Mouse (Mus musculus): ENCODE measurements at regions not wholly inside any gene's neighbourhood (a gene's known extent, or its start where the extent isn't known, plus 50 kb on each side); places are given as distances from the start of the nearest gene placed in this dataset.

DNA sequence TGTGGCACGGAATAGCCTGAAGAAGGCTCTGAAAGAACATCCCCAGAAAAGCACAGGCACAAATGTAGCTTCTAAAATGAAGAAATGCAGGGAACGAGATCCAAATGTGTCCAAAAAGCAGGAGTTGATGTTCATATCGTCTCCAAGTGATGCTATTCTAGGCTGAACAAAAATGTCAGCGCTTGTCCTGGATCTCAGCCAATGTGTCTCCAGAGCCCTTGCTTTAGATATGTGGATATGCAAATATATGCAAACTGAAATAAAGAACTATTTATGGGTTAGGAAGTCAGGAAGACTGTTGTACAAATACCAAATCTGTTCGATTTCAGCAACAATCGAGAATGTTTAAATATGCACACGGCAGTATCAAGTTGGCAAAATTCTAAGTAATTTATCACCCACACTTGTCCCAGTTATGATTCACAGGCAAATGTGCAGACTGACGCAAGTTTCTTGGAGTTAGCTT lies 320.4 kb downstream of the Synb start:
- Histone ChIP-seq H3K4me3 (no peak overlapping the region), H3K9me3 (no peaks in the 10 kb centered on the region), H3K4me2 (replicated peaks) (no peak overlapping the region), H3K4me1 (0 out of 2 replicates have a peak, but pooled peaks cover 3% of the 10 kb centered on the region), H3K27ac (replicated peaks) (no peak overlapping the region), H3K9ac (replicated peaks) (no peak overlapping the region), H3K36me3 (no peaks in the 10 kb centered on the region), H3K27me3 (no peaks in the 10 kb centered on the region)
- WGBS: 80% methylated on average over 8 of the region's 8 CpGs
- no peak for ATAC-seq (ENCODE audit: low FRiP score, low read depth)

DNA sequence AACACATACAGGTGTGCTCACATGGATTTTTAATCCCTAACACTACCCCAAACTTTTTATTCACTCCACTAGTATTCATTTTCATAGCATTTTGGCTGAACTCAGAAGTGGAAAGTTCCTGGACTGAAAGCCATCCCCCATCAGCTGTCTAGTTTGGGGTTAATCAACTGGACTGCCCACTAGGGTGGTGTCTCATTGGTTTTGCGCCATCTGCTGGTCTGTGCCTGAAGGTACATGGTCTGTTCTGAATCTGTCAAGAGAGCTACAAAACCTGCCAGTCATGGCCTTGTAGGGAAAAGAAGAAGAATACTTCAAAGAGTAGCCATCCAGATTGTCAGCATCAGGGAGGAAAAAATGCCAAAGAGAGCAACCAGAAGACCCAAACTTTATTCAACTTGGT lies 327.3 kb downstream of the Synb start:
- no peaks in the 10 kb centered on the region for H3K27me3 ChIP-seq
- no peaks in the 10 kb centered on the region for H3K4me1 ChIP-seq
- no peak overlapping the region for H3K4me3 ChIP-seq
- ATAC-seq (ENCODE audit: low FRiP score, low read depth): no peak
- H3K27ac ChIP-seq (replicated peaks): no peak overlapping the region
- H3K4me2 ChIP-seq (replicated peaks): no peak overlapping the region
- H3K9me3 ChIP-seq: no peaks in the 10 kb centered on the region
- 0% methylated on average over 1 of the region's 1 CpGs for WGBS
- H3K36me3 ChIP-seq: no peaks in the 10 kb centered on the region
- H3K9ac ChIP-seq (replicated peaks): no peak overlapping the region

GRCm38 (mm10) chr14:68954577-68955460 lies 339.3 kb downstream of the Synb start:
- Histone ChIP-seq H3K9ac (replicated peaks) (no peak overlapping the region), H3K36me3 (no peaks in the 10 kb centered on the region), H3K4me2 (replicated peaks) (no peak overlapping the region), H3K4me3 (no peak overlapping the region), H3K4me1 (no peaks in the 10 kb centered on the region), H3K27me3 (no peaks in the 10 kb centered on the region), H3K27ac (replicated peaks) (no peak overlapping the region), H3K9me3 (no peaks in the 10 kb centered on the region)
- 77% methylated on average over 9 of the region's 9 CpGs for WGBS
- no peak for ATAC-seq (ENCODE audit: low FRiP score, low read depth)

- no peak overlapping the region for H3K9ac ChIP-seq (replicated peaks)
- 94% methylated on average over 3 of the region's 3 CpGs for WGBS
- ATAC-seq (ENCODE audit: low FRiP score, low read depth): no peak
- H3K27ac ChIP-seq (replicated peaks): no peak overlapping the region
- 0 out of 2 replicates have a peak, but pooled peaks cover 3% of the 10 kb centered on the region for H3K4me1 ChIP-seq
- H3K9me3 ChIP-seq: no peaks in the 10 kb centered on the region
- no peaks in the 10 kb centered on the region for H3K27me3 ChIP-seq
- no peak overlapping the region for H3K4me2 ChIP-seq (replicated peaks)
- H3K36me3 ChIP-seq: no peaks in the 10 kb centered on the region
- no peak overlapping the region for H3K4me3 ChIP-seq
Observed at GRCm38 (mm10) chr14:68945906-68946305, 348.2 kb downstream of the Synb start.

GRCm38 (mm10) chr14:68945434-68945833 lies 348.7 kb downstream of the Synb start:
- H3K4me2 ChIP-seq (replicated peaks): no peak overlapping the region
- no peaks in the 10 kb centered on the region for H3K27me3 ChIP-seq
- no peak overlapping the region for H3K4me3 ChIP-seq
- ATAC-seq (ENCODE audit: low FRiP score, low read depth): no peak
- H3K36me3 ChIP-seq: no peaks in the 10 kb centered on the region
- H3K4me1 ChIP-seq: 0 out of 2 replicates have a peak, but pooled peaks cover 3% of the 10 kb centered on the region
- no peak overlapping the region for H3K9ac ChIP-seq (replicated peaks)
- H3K27ac ChIP-seq (replicated peaks): no peak overlapping the region
- H3K9me3 ChIP-seq: no peaks in the 10 kb centered on the region
- 79% methylated on average over 4 of the region's 4 CpGs for WGBS

DNA sequence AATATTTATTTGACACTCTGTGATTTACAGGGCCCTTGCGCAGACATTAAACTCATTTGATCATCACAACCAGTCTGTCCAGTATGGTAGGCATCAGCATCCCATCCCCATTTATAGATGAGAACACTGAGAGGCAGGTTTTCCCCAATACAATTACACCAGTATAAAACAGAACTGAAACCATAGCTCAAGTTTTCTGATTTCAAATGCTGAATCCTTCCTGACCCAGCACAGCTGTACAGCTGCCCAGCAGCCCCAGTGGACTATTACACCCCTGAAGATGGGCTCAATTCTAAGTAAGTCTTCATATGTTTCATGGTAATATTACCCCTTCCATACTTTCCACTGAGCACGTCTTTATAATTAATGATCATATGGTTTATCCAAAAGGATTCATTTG lies 352.3 kb downstream of the Synb start:
- 87% methylated on average over 2 of the region's 2 CpGs for WGBS
- Histone ChIP-seq H3K9me3 (no peaks in the 10 kb centered on the region), H3K36me3 (no peaks in the 10 kb centered on the region), H3K9ac (replicated peaks) (no peak overlapping the region), H3K4me1 (0 out of 2 replicates have a peak, but pooled peaks cover 3% of the 10 kb centered on the region), H3K27ac (replicated peaks) (no peak overlapping the region), H3K4me3 (no peak overlapping the region), H3K27me3 (no peaks in the 10 kb centered on the region), H3K4me2 (replicated peaks) (no peak overlapping the region)
- ATAC-seq (ENCODE audit: low FRiP score, low read depth): no peak

GRCm38 (mm10) chr14:68941132-68941690 lies 352.9 kb downstream of the Synb start:
- Histone ChIP-seq H3K27me3 (no peaks in the 10 kb centered on the region), H3K9me3 (no peaks in the 10 kb centered on the region), H3K9ac (replicated peaks) (no peak overlapping the region), H3K4me2 (replicated peaks) (no peak overlapping the region), H3K4me3 (no peak overlapping the region), H3K27ac (replicated peaks) (no peak overlapping the region), H3K36me3 (no peaks in the 10 kb centered on the region), H3K4me1 (0 out of 2 replicates have a peak, but pooled peaks cover 3% of the 10 kb centered on the region)
- WGBS: 36% methylated on average over 7 of the region's 7 CpGs
- ATAC-seq (ENCODE audit: low FRiP score, low read depth): no peak

GRCm38 (mm10) chr14:68935303-68935662 lies 358.8 kb downstream of the Synb start:
- Histone ChIP-seq H3K9me3 (no peaks in the 10 kb centered on the region), H3K27ac (replicated peaks) (0 out of 2 replicates have a peak overlapping the region, but pooled peaks have one; percentile 6), H3K4me1 (peaks cover 13% of the 10 kb centered on the region), H3K4me3 (no peak overlapping the region), H3K27me3 (no peaks in the 10 kb centered on the region), H3K9ac (replicated peaks) (no peak overlapping the region), H3K36me3 (no peaks in the 10 kb centered on the region), H3K4me2 (replicated peaks) (no peak overlapping the region)
- no peak for ATAC-seq (ENCODE audit: low FRiP score, low read depth)
- 82% methylated on average over 6 of the region's 6 CpGs for WGBS

GRCm38 (mm10) chr14:68934611-68935302 lies 359.3 kb downstream of the Synb start:
- Histone ChIP-seq H3K27ac (replicated peaks) (0 out of 2 replicates have a peak overlapping the region, but pooled peaks have one; percentile 6), H3K36me3 (no peaks in the 10 kb centered on the region), H3K9ac (replicated peaks) (no peak overlapping the region), H3K4me3 (no peak overlapping the region), H3K4me2 (replicated peaks) (no peak overlapping the region), H3K4me1 (peaks cover 13% of the 10 kb centered on the region), H3K27me3 (no peaks in the 10 kb centered on the region), H3K9me3 (no peaks in the 10 kb centered on the region)
- ATAC-seq (ENCODE audit: low FRiP score, low read depth): no peak
- 34% methylated on average over 12 of the region's 12 CpGs for WGBS

DNA sequence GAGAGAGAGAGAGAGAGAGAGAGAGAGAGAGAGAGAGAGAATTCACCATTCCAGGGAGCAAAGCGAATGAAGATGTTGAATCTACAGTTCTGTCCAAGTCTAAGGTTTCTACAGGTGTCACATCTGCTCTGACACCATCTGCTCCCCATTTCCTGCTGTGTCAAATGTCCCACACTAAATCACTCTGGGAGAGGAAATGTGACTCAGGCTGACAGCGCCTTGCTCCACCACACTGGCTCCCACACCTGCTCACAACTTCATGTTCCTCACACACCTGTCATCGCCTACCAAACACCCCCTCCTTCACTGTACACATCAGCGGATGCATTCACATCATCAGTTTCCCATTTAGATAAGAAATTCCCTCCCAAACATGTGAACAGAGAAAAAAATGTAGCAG lies 366.3 kb downstream of the Synb start:
- 90% methylated on average over 4 of the region's 4 CpGs for WGBS
- Histone ChIP-seq H3K9ac (replicated peaks) (no peak overlapping the region), H3K27me3 (no peaks in the 10 kb centered on the region), H3K4me1 (peaks cover 5% of the 10 kb centered on the region; the same call in 1 of the 2 replicates), H3K4me3 (no peak overlapping the region), H3K27ac (replicated peaks) (no peak overlapping the region), H3K4me2 (replicated peaks) (no peak overlapping the region), H3K36me3 (no peaks in the 10 kb centered on the region), H3K9me3 (no peaks in the 10 kb centered on the region)
- no peak for ATAC-seq (ENCODE audit: low FRiP score, low read depth)

- Histone ChIP-seq H3K9ac (replicated peaks) (no peak overlapping the region), H3K9me3 (no peaks in the 10 kb centered on the region), H3K4me3 (no peak overlapping the region), H3K27ac (replicated peaks) (no peak overlapping the region), H3K4me2 (replicated peaks) (no peak overlapping the region), H3K36me3 (no peaks in the 10 kb centered on the region), H3K27me3 (no peaks in the 10 kb centered on the region), H3K4me1 (peaks cover 11% of the 10 kb centered on the region; the same call in 1 of the 2 replicates)
- ATAC-seq (ENCODE audit: low FRiP score, low read depth): peak; percentile 54
- WGBS: 28% methylated on average over 2 of the region's 2 CpGs
Observed at GRCm38 (mm10) chr14:68923054-68923453, 371.0 kb downstream of the Synb start.

DNA sequence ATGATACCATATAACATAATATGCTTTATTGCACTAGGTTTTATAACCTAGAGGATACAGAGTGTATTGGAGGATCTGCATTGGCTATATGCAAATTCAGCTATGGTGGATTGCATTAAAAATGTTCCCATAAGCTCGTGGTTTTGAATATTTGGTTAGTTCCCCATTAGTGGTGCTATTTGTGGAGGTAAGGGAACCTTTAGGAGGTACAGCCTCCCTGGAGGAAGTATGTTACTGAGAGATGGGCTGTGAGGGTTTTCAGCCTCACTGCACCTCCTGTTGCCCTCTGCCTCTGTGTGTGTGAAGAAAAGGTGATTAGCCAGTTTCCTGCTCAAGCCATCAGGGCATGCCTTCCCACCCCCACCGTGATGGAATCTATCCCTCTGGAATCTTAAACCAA lies 372.1 kb downstream of the Synb start:
- no peaks in the 10 kb centered on the region for H3K9me3 ChIP-seq
- ATAC-seq (ENCODE audit: low FRiP score, low read depth): no peak
- H3K4me3 ChIP-seq: no peak overlapping the region
- no peak overlapping the region for H3K9ac ChIP-seq (replicated peaks)
- H3K27me3 ChIP-seq: no peaks in the 10 kb centered on the region
- H3K36me3 ChIP-seq: no peaks in the 10 kb centered on the region
- H3K4me1 ChIP-seq: peaks cover 11% of the 10 kb centered on the region; the same call in 1 of the 2 replicates
- H3K27ac ChIP-seq (replicated peaks): no peak overlapping the region
- no peak overlapping the region for H3K4me2 ChIP-seq (replicated peaks)
- 65% methylated on average over 2 of the region's 2 CpGs for whole genome bisulfite sequencing
